Mouse (Mus musculus) CD4-positive, CD25-positive, alpha-beta regulatory T cell (primary cell): ENCODE data around the gene Vps51. TPM values are rescaled to one million over a fixed set of nuclear protein-coding genes. Genes with fewer than 3 reads are reported as not detected.

Experiments used
- polyA plus RNA-seq: library from polyadenylated mRNA; unstranded; fragments of 100-300 nt; shearing (Covaris generic); gene quantifications from one replicate; pipeline ENCODE4 v1.2.1, GENCODE M21; 2017

Vps51 gene
- 93.4 TPM for polyA plus RNA-seq

DNA sequence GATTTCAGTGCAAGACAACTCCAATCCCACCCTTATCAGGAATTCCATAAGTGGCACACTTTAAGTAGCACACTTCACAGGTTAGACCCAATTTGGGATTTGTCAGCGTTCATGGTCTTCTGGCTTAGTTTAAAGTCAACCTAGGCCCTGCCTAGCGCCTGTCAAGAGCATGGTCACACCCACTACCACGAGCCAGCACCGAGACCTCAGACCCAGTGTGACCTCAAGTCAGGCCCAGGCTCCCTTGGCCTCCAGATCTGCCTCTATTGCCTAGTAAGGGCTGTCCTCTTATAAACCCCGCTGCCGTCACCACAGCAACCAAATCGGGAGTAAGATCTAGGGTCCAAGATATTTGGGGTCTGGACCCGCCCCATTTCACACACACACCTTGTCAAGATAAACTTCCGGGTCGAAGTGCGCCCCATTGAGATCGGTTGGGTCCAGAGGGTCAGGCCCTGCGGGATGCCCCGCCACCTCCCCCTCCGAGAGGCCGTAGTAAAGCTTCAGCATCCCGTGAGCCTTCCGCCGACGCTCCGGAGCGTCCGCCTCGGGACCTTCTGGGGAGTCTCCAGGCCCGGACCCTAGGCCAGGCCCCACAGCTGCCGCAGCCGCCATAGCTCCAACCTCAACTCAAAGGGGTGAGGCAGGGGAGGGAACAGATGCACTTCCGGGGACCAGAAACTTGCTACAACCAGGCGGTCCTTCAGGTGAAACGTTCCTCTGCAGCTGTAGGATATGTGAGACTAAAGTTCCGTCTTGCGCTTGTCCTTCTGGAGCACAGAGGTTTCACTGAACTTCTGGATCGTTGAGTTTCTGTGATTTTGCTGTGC, at the start of gene Vps51:
TSS of gene Vps51 (minus strand) at position 668 of the 830 bp plus-strand sequence.

DNA sequence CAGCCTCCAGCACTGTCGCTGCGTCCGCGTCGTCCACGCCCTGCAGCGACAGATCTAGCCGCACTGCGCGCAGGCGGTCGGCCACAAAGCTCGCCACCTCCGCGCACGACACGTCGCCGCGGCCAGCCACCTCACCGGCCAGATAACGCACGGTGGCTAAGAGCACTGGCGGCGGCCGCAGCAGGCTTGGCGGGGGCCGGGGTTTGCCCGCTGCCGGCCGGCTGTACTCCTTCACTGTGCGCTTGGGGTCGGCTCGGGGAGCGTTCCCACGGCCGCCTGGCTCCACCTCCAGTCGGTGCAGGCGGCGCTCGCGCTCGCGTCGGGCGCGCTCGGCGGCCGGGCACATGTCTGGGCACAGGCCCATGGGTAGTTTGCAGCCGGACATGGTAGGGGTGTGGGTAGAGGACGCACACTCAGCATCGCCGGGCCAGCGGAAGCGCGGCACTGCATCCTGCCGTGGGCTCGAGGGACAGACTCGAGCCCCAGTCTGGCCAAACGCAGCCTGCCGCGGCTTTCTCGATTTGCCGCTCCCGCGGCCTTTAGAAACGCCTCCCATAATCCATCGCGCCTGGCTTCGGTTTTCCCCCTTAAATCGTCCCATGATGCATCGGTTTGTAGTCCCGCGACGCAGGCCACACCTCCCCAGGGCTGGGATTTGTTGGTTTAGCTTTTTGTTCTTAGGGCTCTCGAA, 41.1 kb upstream of the Vps51 start, which contains the start of gene Sac3d1:
TSS of gene Sac3d1 (minus strand) at position 665 of the 691 bp plus-strand sequence.

DNA sequence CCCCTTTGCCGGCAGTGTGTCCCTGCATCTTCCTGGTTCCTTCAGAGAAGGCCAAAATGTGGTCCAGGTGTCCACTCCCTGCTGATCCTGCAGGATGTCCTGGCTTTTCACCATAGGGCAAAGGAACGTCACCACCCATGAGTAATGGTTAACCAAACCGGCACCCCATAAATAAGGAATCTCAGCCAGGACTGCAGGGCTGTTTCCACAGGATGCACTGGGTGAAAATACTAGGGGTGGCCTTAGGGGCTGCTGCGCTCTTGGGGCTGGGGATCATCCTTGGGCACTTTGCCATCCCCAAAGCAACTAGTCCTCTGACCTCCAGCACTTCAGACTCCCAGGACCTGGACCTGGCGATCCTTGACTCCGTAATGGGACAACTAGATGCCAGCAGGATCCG, 28.6 kb upstream of the Vps51 start, which contains the start of gene Naaladl1:
TSS of gene Naaladl1 (plus strand) at position 197 of the 400 bp plus-strand sequence.

DNA sequence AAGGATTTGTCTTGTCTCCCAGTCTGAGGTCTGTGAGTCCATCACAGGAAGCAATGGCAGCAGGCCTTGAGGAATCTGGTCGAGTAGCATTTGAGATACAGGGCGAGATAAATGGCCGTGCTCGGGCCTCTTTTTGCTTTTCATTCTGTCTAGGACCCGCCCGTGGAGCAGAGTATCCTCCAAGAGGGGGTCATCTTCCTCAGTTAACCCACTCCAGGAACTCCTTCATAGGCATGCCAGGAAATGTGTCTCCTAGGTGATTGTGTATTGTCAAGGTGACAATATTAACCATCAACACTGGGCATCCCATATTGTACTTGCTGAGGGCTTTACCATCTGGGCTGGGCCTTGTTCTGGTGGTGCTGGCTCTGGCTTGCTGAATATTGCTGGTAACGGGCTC, 17.1 kb upstream of the Vps51 start, which contains the start of gene AC131692.1:
TSS of gene AC131692.1 (plus strand) at position 301 of the 400 bp plus-strand sequence.

DNA sequence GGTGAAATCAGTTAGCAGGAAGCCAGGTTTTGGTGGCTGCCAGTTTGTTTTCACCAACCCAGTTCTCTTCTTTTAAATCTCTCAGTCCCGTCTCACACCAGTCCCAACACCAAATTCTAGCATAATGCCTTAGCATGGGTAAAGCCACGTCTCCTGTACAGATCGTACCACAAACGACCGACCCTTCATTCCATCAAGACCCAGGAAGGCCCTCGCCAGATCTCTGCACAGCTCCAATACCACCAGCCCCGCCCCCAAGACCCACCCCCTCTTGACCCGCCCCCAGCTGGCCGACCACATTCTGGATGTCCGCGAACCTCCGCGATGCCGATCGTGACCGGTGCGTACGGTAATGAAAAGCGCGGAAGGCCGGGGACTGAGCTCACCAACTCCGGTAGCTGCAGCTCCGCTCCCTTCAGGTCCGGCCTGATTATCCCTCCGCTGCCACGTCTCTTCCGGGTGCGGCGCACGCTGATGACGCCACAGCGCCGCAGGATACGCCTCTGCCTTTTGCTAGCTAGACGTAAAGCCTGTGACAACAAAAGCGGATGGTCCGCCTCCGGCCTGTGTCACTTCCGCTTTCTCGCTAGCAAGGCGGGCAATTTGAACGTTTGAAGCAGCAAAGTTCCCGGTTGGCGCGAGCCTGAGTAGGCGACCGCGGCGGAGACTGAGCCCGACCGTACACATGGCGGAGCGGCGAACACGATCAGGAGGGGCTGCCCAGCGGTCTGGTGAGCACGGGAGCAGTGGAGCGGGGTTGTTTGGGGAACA, 7.6 kb upstream of the Vps51 start, which contains the start of the genes Zfpl1 and Cdca5:
TSS of gene Zfpl1 (minus strand) at position 479 of the 771 bp plus-strand sequence.
TSS of gene Cdca5 (plus strand) at position 506 of the 771 bp plus-strand sequence.

DNA sequence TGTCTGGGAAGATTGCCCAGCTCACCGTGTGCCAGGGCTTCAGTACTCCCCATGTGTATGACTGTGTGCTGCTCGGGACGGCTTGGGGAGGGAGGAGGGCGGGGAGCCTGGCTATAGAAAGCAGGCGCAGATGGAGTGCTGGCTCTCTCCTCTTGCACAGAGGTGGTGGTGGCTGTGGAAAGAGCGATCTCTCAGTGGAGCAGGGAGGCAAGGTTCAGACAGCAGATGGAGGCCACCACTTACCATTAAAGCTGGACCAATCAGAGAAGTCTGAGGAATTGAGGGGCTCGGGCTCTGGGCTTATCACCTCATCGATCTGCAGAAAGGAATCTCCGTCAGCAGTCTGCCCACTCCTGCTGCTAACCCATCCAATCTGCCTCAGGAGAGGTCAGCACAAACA, 5.1 kb upstream of the Vps51 start, which contains the start of gene Gm28374:
TSS of gene Gm28374 (minus strand) at position 101 of the 400 bp plus-strand sequence.

DNA sequence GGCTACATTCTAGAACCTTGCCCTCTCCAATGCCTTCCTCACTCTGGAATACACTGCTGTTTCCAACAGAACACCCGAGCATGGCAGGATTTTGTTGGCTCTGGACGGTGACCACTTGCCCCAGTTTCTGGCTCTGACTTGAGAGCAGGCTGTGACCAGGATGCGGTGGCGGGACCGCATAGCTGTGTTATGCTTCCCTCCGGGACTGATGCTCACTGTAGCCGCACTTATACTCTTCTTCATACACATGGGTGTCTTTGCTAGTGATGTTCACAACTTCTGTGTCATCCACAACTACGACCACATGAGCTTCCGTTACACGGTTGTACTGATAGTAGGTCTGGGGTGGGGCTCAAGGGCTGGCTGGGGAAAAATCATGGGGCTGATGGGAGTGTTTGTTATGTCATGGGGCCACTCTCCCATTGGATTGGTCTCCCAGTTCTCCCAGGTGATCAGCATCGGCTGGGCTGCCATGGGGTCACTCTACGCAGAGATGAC, 3.0 kb upstream of the Vps51 start, which contains the start of gene Tmem262:
TSS of gene Tmem262 (plus strand) at position 51 of the 498 bp plus-strand sequence.

DNA sequence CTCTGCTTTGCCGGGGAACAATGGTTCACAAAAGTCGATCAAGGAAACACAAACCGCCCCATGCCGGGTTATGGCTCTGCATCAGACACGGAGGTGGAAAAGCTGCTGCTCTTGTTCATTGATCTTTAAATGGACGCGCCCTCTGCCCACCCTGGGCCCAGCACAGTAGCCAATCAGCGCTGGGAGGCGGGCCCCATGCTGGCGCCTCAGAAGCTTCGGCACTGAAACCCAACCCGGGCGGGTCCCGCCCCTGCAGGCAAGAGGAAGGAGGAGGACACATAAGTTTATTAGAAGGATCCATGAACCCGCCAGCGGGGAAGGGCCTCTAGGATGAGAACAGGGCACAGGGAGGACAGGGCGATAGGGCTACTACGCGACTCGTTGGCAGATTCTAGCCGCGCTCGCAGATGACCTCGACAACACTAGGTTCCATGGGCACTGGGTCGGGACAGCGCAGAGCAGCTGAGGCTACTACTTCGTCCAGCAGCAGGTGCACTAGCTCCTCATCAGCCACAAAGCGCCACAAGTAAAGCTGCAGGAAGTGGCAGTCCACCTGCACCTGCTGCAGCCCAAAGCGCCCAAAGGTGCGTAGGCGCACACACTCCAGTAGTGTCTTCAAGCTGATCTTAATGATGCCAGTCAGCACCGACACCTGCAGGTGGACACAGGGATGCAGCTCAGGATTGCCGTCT, 9.2 kb downstream of the Vps51 start, which contains the start of gene Tm7sf2:
TSS of gene Tm7sf2 (minus strand) at position 650 of the 692 bp plus-strand sequence.

DNA sequence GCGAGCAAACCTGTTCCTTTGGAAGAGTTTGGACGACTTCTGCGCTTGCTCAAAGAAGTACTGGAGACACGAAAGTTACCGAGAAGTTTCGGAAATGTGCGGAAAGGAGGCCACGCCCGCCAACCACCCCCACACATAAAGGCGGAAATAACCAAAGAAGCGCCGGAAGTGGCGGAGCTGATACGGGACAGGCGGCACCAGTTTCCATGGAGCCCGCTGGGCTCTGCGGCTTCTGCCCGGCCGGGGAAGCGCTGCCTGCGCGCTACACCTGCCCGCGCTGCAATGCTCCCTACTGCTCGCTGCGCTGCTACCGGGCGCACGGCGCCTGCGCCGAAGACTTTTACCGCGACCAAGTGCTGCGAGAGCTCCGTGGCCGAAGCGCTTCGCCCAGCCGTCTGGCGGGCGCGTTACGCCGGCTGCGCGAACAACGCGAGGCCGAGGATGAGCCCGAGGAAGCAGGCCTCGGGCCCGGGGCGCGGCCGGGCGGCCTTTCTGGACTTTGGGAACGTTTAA, 16.0 kb downstream of the Vps51 start, which contains the start of gene Znhit2:
TSS of gene Znhit2 (plus strand) at position 172 of the 513 bp plus-strand sequence.

DNA sequence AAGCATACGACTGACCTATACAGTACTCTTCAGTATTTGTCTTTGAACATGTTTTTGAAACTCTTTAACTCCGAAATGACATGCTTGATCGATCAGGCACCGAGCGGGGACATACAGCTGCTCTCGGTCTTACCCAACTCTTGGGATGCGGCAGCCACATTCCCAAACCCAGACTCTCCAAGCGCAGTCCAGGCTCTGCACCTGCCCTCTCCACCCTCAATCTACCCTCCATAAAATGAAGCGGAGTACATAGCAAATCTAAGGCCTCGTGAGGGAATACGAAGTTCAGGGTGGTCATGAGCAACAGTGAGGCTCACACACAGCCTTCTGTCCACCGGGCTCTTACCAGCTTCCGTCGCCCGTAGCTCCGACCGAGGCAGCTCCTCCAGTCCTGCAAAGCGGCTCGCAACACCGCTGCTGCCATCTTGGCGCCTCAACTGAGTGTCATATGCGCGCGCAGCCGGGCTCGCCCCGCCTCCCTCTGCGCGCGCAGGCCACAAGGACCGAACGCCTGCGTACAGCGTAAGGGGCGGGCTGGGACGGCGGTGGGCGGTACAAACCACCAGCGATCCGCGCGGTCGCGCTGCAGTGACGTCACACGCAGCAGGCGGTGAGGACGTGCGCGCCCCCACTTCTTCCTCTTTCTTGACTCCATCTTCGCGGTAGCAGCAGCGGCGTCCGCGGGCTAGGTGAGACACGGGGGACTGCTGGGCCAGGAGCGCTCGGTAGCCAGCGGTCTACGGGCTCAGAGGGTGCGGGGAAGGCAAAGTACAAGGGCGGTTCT, 19.5 kb downstream of the Vps51 start, which contains the start of the genes Mrpl49 and Fau:
TSS of gene Mrpl49 (minus strand) at position 473 of the 784 bp plus-strand sequence.
TSS of gene Fau (plus strand) at position 532 of the 784 bp plus-strand sequence.

DNA sequence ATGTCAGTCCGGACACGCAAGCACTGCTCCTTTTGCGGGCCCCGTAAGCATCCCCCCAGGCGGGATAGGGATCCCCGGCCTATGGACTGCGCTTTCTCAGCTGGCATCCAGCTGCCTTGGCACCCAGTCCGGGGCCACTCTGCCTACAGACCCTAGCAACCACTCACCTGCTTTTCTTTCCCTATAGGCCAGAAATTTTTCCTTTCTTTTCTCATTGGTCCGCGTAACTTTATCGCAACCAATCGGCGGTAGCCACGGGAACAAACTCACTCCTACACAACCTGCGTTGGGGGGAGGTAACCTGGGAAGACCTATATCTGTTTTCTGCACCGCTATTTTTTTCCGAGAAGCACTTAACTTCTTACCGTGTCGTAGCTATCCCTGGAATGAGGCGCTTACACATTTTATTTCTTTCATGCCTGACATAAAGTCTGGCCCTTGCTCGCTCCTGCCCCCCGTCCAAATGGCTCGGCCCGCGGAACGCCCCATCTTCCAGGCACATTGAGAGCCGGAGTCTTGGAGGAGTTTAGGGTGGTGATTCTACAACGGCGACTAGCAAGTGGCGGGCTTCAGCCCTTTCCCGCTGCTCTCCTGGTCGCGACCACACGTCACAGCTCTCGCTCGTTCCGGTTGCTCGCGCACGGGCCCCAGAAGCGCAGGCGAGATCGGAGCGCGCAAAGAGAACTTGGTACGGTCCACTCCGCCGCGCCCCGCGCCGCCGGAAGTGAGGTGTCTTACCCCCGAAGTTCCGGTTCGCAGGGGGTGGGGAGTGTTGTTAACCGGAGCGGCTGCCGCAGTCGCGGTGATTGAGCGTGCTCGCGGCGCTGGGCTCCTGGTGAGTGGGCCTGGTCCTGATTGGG, 30.5 kb downstream of the Vps51 start, which contains the start of gene Syvn1:
TSS of gene Syvn1 (plus strand) at position 283 of the 860 bp plus-strand sequence.

Other genes starting within 250 kb of the Vps51 start
- gene Frmd8, start 202.0 kb downstream of the Vps51 start, polyA plus RNA-seq, result 290 TPM
- 41.9 TPM for gene Slc25a45, start 199.4 kb downstream of the Vps51 start, polyA plus RNA-seq
- gene Tigd3, start 183.1 kb downstream of the Vps51 start, polyA plus RNA-seq, result 0.36 TPM
- gene Dpf2, start 164.2 kb downstream of the Vps51 start, polyA plus RNA-seq, result 176 TPM
- gene Cdc42ep2, start 152.4 kb downstream of the Vps51 start, polyA plus RNA-seq, result 0.16 TPM
- 46.0 TPM for gene Pola2, start 113.0 kb downstream of the Vps51 start, polyA plus RNA-seq
- 0.10 TPM for gene Slc22a20, start 91.1 kb downstream of the Vps51 start, polyA plus RNA-seq
- 76.6 TPM for gene Capn1, start 61.3 kb downstream of the Vps51 start, polyA plus RNA-seq
- gene Syvn1, start 30.7 kb downstream of the Vps51 start, polyA plus RNA-seq, result 49.6 TPM
- gene Mrpl49, start 19.4 kb downstream of the Vps51 start, polyA plus RNA-seq, result 43.3 TPM
- gene Fau, start 19.4 kb downstream of the Vps51 start, polyA plus RNA-seq, result 794 TPM
- 35.9 TPM for gene Znhit2, start 16.0 kb downstream of the Vps51 start, polyA plus RNA-seq
- 15.1 TPM for gene Tm7sf2, start 8.9 kb downstream of the Vps51 start, polyA plus RNA-seq
- gene Tmem262, start 2.8 kb upstream of the Vps51 start, polyA plus RNA-seq, result not detected
- gene Gm28374, start 5.0 kb upstream of the Vps51 start, polyA plus RNA-seq, result 0.61 TPM
- 52.7 TPM for gene Zfpl1, start 7.7 kb upstream of the Vps51 start, polyA plus RNA-seq
- 2.2 TPM for gene Cdca5, start 7.8 kb upstream of the Vps51 start, polyA plus RNA-seq
- not detected for gene AC131692.1, start 17.2 kb upstream of the Vps51 start, polyA plus RNA-seq
- gene Naaladl1, start 28.6 kb upstream of the Vps51 start, polyA plus RNA-seq, result 0.20 TPM
- gene Sac3d1, start 41.4 kb upstream of the Vps51 start, polyA plus RNA-seq, result 22.7 TPM
- 36.9 TPM for gene Snx15, start 51.1 kb upstream of the Vps51 start, polyA plus RNA-seq
- not detected for gene Batf2, start 63.8 kb upstream of the Vps51 start, polyA plus RNA-seq
- gene Arl2, start 64.3 kb upstream of the Vps51 start, polyA plus RNA-seq, result 20.8 TPM
- gene Majin, start 107.2 kb upstream of the Vps51 start, polyA plus RNA-seq, result 0.16 TPM
- gene Gpha2, start 149.1 kb upstream of the Vps51 start, polyA plus RNA-seq, result 0.30 TPM
- 20.2 TPM for gene Ppp2r5b, start 158.6 kb upstream of the Vps51 start, polyA plus RNA-seq
- gene Atg2a, start 164.4 kb upstream of the Vps51 start, polyA plus RNA-seq, result 35.8 TPM
- gene Ehd1, start 199.5 kb upstream of the Vps51 start, polyA plus RNA-seq, result 22.2 TPM
- gene Cdc42bpg, start 229.2 kb upstream of the Vps51 start, polyA plus RNA-seq, result 0.35 TPM